Mouse (Mus musculus) liver, embryonic 14.5 days (tissue): ENCODE data around the gene Map3k21.

Experiments
- CTCF ChIP-seq: IDR thresholded peaks from 2 replicates; pipeline ENCODE4 v1.5.1; 2016; ENCODE audit warnings: antibody characterized with exemption, low read depth, control low read depth
- EP300 ChIP-seq: IDR thresholded peaks from 2 replicates; pipeline ENCODE4 v1.6.1; 2016; ENCODE audit warnings: antibody characterized with exemption, low read depth

DNA sequence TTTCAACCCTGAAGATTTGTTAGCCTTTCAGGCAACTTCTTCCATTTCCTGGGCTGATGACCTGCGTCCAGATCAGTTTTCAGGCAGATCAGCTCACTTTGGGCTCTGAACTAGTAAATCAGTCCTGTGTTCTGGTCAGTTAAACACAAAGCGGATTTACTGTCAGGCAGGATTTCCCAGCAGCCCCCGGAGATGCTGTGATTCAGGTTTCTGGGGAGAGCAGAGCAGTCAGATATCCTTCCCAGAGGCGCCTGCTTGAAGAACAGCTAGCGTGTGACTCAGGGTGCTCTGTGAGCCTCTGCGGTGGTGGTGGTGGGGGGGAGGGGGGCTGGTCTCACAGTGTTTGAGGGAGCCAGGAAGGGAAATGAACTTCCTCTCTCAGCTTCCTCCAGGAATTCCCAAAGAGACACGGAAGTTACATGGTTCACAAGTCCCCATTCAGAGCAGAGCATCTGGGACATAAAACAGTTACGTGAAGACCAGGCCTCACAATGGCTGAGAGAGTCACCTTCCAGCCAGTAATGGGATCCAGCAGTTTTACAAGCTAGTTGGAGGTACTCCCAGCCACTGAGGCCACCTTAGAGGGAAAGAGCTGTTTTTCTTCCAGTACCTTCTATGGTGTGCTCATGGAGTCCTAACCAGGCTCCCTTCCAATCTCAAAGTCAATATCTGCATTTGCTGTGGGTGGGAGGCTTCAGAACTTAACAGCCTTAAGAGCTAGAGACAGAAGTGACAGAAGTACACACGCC is 37.6 kb upstream of the Map3k21 start:
- TF ChIP-seq CTCF (no peak), EP300 (no peak)
